Mouse (Mus musculus): ENCODE results near the gene Gorasp2. TPM values are rescaled to one million over a fixed set of nuclear protein-coding genes. Genes with fewer than 3 reads are reported as not detected.

The Gorasp2 gene
- total RNA-seq, 4 experiments from 2014 or later, result 79.1 to 86.6 (median 82.1) TPM

DNA sequence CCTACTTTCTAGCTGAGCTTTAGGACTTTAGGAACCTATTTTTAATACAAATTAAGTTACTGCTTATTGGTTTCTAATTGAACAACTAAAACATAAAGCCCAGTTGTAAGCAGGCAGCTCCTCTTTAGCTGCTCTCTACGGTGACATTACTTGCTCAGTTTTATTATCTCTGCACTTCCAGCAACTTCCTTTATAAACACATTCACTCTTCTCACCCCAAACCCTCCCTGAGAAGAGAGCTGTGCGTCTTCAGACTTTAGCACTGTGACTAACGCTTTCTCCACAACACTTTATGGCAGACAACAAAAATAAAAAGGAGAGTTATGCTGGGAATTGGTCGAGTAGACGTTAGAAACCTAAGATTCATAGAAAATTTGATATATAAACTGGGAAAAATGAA lies 74.6 kb downstream of the Gorasp2 start:
- DNase-seq (ENCODE audit: low spot score in 2 of 2), result no peak

DNA sequence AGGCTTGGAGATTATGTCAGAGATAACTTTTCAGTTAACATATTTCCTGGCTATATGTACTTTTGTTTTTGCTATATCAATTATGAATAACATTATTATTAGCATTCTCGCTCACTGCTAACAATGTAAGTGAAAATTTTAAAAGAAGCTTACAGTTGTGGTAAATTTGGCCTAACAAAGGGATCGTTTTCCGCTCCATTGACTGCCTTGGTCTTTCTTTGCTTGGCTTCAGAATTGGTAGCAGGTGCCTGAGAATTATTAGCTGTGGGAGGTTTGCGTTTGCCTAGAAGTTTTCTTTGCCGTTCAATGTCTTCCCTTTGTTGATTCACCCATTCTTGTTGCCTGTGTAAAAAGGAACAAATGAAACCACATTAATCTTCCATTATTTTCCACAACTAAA lies 80.5 kb downstream of the Gorasp2 start:
- no peak for DNase-seq (ENCODE audit: low spot score in 2 of 2)

DNA sequence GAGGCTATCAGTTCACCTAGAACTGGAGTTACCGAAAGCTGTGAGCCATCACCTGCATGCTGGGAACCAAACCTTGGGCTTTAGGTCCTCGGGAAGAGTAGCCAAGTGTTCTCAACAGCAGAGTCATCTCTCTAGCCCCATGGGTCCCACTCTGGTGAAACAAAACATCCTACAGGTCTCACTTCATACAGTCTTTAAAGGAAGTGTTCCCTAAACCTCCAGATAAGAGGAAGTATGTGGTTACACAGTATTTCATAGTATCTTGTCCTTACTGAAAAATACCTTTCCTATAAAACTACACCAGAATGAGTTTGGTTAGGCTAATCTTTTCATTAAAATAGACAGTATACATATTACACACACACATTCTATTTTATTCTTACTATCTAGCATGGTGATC lies 81.2 kb downstream of the Gorasp2 start:
- DNase-seq (ENCODE audit: low spot score in 2 of 2), result no peak

DNA sequence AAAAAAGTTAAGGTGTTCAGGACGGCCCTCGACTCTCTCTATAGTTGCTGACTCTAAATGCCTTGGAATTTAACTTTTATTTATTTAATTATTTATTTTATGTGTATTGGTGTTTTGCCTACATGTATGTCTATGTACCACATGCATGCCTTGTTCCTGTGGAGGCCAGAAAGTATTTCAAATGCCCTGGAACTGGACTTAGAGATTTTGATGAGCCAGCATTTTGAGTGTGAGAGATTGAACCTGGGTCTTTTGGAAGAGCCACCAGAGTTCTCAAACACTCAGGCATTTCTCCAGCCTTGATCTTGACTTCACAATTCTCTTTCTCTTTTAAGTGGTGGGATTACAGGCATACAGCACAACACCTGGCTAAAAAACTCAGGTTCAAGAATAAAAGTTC lies 90.3 kb downstream of the Gorasp2 start:
- DNase-seq (ENCODE audit: low spot score in 2 of 2), result no peak

DNA sequence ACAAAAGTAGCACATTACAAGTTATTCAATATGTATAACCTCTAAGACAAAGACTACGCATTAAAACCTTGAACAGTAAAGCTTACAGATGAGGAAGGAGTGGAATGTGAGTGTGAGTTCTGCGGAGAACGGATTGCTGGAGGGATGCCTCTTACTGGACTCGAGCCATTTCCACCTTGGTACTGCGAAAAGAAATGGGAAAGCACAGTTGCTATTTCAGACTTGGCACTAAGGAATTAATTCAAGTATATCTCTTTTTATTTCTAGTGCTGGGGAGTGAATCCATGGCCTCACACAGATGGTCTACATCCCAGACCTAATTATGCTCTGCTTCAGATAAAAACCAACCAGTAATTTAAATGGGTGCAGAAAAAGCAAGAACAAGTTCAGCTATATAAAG lies 90.8 kb downstream of the Gorasp2 start:
- no peak for DNase-seq (ENCODE audit: low spot score in 2 of 2)

Other genes starting within 250 kb of the Gorasp2 start
- not detected for gene Sp5, start 186.7 kb upstream of the Gorasp2 start, total RNA-seq (2022)
- gene Erich2, start 152.8 kb upstream of the Gorasp2 start, total RNA-seq (2022), result not detected
- 1 to 10 TPM in 1 of 4 experiments, under 1 TPM in 3; 0.13 to 1.7 (median 0.44) TPM for gene Gad1, start 108.5 kb upstream of the Gorasp2 start, total RNA-seq (2022)
- gene Gm26558, start 532 bp downstream of the Gorasp2 start, total RNA-seq (2022), result not detected
- 10 to 100 TPM; 37.8 to 44.5 (median 40.8) TPM for gene Tlk1, start 164.2 kb downstream of the Gorasp2 start, total RNA-seq (2022)

Data from gastrocnemius, adult 8-10 months (tissue).